In genomic region chr12:80746031-80746813, GRCm38 (mm10) we compare ENCODE assay signal across 15 mouse cellular contexts. TPM values are rescaled to one million over a fixed set of nuclear protein-coding genes. Genes with fewer than 3 reads are reported as not detected.
DNase-seq lines count a peak whose midpoint lies in the region; ATAC-seq and TF ChIP-seq lines count a peak whose summit lies in the region.
"Had no signal": no experiment of that assay in that cellular context is flagged by ENCODE, and none has a peak within 500 bp of the region (broad histone marks: within the 10 kb centered on the region; RNA-seq: fewer than 3 reads in every experiment).

No protein-coding gene starts in this region.

- H3K27ac ChIP-seq in intestine, embryonic 14.5 days (ENCODE audit: low read depth) = peak overlapping the region; percentile 16; the same call in 1 of the 2 replicates
- H3K27ac ChIP-seq in intestine, postnatal 0 days (ENCODE audit: low read depth, low read length) = no peak overlapping the region
- peak overlapping the region; percentile 63 for H3K27ac ChIP-seq in embryonic facial prominence, embryonic 14.5 days (replicated peaks; ENCODE audit: low read depth, low read length)
- peak overlapping the region; percentile 65 for H3K27ac ChIP-seq in hindbrain, embryonic 14.5 days
- H3K27ac ChIP-seq in midbrain, embryonic 16.5 days (ENCODE audit: low read length) = peak overlapping the region; percentile 68
- no peak overlapping the region for H3K27ac ChIP-seq in thymus, adult 2 months (ENCODE audit: control insufficient read depth, insufficient read depth, low read length)
- H3K27ac ChIP-seq: liver, embryonic 14.5 days had no signal

- H3K27me3 ChIP-seq in intestine, embryonic 14.5 days (replicated peaks; ENCODE audit: control insufficient read depth, insufficient read depth, low read length) = 0 out of 2 replicates have a peak, but pooled peaks cover 3% of the 10 kb centered on the region
- H3K27me3 ChIP-seq in intestine, postnatal 0 days (replicated peaks; ENCODE audit: control insufficient read depth, insufficient read depth, low read length) = 0 out of 2 replicates have a peak, but pooled peaks cover 5% of the 10 kb centered on the region
- no peaks in the 10 kb centered on the region for H3K27me3 ChIP-seq in embryonic facial prominence, embryonic 14.5 days (replicated peaks; ENCODE audit: control insufficient read depth, insufficient read depth, low read length)
- H3K27me3 ChIP-seq in hindbrain, embryonic 14.5 days (ENCODE audit: control insufficient read depth, insufficient read depth, low read length) = no peaks in the 10 kb centered on the region
- H3K27me3 ChIP-seq in midbrain, embryonic 16.5 days (ENCODE audit: control insufficient read depth, insufficient read depth, low read depth, low read length) = no peaks in the 10 kb centered on the region
- H3K27me3 ChIP-seq in thymus, adult 2 months (ENCODE audit: control insufficient read depth, insufficient read depth, low read length) = no peaks in the 10 kb centered on the region

- no peaks in the 10 kb centered on the region for H3K9me3 ChIP-seq in intestine, embryonic 14.5 days (ENCODE audit: control insufficient read depth, low read length)
- H3K9me3 ChIP-seq in intestine, postnatal 0 days (ENCODE audit: control insufficient read depth) = no peaks in the 10 kb centered on the region
- no peaks in the 10 kb centered on the region for H3K9me3 ChIP-seq in embryonic facial prominence, embryonic 14.5 days (ENCODE audit: control insufficient read depth, low read length)
- no peaks in the 10 kb centered on the region for H3K9me3 ChIP-seq in hindbrain, embryonic 14.5 days (ENCODE audit: control insufficient read depth, low read length)
- H3K9me3 ChIP-seq in midbrain, embryonic 16.5 days (replicated peaks; ENCODE audit: control insufficient read depth, low read length, poor library complexity, severe bottlenecking) = no peaks in the 10 kb centered on the region

- no peak overlapping the region for H3K9ac ChIP-seq in intestine, embryonic 14.5 days (ENCODE audit: low read length)
- H3K9ac ChIP-seq in intestine, postnatal 0 days (ENCODE audit: low read depth, low read length) = no peak overlapping the region
- H3K9ac ChIP-seq in embryonic facial prominence, embryonic 14.5 days (ENCODE audit: low read depth, low read length) = no peak overlapping the region; the same call in 1 of the 2 replicates
- H3K9ac ChIP-seq in hindbrain, embryonic 14.5 days = peak overlapping the region; percentile 9; the same call in 1 of the 2 replicates
- no peak overlapping the region for H3K9ac ChIP-seq in midbrain, embryonic 16.5 days (ENCODE audit: low read depth, low read length)
- H3K9ac ChIP-seq: liver, embryonic 14.5 days had no signal

- no peak for TF ChIP-seq POLR2A in thymus, adult 2 months (IDR thresholded peaks at IDR 0.05; ENCODE audit: control insufficient read depth, extremely low read depth, insufficient read depth, low read length, poor library complexity)

- no peak overlapping the region for H3K4me3 ChIP-seq in intestine, embryonic 14.5 days (ENCODE audit: low read depth, low read length)
- no peak overlapping the region for H3K4me3 ChIP-seq in intestine, postnatal 0 days (ENCODE audit: low read depth, low read length)
- H3K4me3 ChIP-seq in embryonic facial prominence, embryonic 14.5 days (ENCODE audit: low read depth, low read length) = no peak overlapping the region
- H3K4me3 ChIP-seq in hindbrain, embryonic 14.5 days (replicated peaks; ENCODE audit: low read length) = no peak overlapping the region
- H3K4me3 ChIP-seq in midbrain, embryonic 16.5 days (ENCODE audit: low read depth, low read length) = no peak overlapping the region
- no peak overlapping the region for H3K4me3 ChIP-seq in thymus, adult 2 months (ENCODE audit: control insufficient read depth, insufficient read depth, low read length)

- DNase-seq in intestine, embryonic 14.5 days (ENCODE audit: low spot score) = no peak
- peak; percentile 66 for DNase-seq in embryonic facial prominence, embryonic 14.5 days (ENCODE audit: low spot score)
- DNase-seq in hindbrain, embryonic 14.5 days (ENCODE audit: low spot score) = peak; percentile 73
- DNase-seq in thymus, adult 2 months = no peak
- DNase-seq in retina, embryonic 14.5 days (ENCODE audit: low spot score) = no peak
- DNase-seq in adrenal gland, adult 18-20 months (ENCODE audit: low spot score in 2 of 2) = no peak
- DNase-seq: cerebellum, adult 8-10 months; kidney, postnatal 36 days; retina, postnatal 1 day had no signal

- no peaks in the 10 kb centered on the region for H3K36me3 ChIP-seq in intestine, embryonic 14.5 days (ENCODE audit: control insufficient read depth, insufficient read depth, low read length)
- H3K36me3 ChIP-seq in intestine, postnatal 0 days (ENCODE audit: control insufficient read depth, insufficient read depth) = no peaks in the 10 kb centered on the region
- H3K36me3 ChIP-seq in embryonic facial prominence, embryonic 14.5 days (ENCODE audit: control insufficient read depth, insufficient read depth, low read length) = no peaks in the 10 kb centered on the region
- no peaks in the 10 kb centered on the region for H3K36me3 ChIP-seq in hindbrain, embryonic 14.5 days (replicated peaks; ENCODE audit: control insufficient read depth, insufficient read depth)
- H3K36me3 ChIP-seq in midbrain, embryonic 16.5 days (ENCODE audit: control insufficient read depth, insufficient read depth, low read length) = no peaks in the 10 kb centered on the region
- H3K36me3 ChIP-seq in thymus, adult 2 months (ENCODE audit: control insufficient read depth, insufficient read depth, low read length) = no peaks in the 10 kb centered on the region

- ATAC-seq in intestine, embryonic 14.5 days (replicated peaks; ENCODE audit: low FRiP score, low TSS enrichment, low read depth) = peak; percentile 53
- no peak for ATAC-seq in intestine, postnatal 0 days
- ATAC-seq in embryonic facial prominence, embryonic 14.5 days (ENCODE audit: low read depth) = peak; percentile 67; the same call in 1 of the 2 replicates
- ATAC-seq in hindbrain, embryonic 14.5 days (ENCODE audit: low FRiP score) = peak; percentile 77; the same call in 1 of the 2 replicates
- peak; percentile 89 for ATAC-seq in midbrain, embryonic 16.5 days
- ATAC-seq: activated CD4-positive, CD25-positive, alpha-beta regulatory T cell, adult 4 months had no signal

- 52% methylated on average over 8 of the region's 8 CpGs for WGBS in intestine, embryonic 14.5 days
- WGBS in intestine, postnatal 0 days = 61% methylated on average over 8 of the region's 8 CpGs
- 53% methylated on average over 8 of the region's 8 CpGs for WGBS in embryonic facial prominence, embryonic 14.5 days
- 44% methylated on average over 8 of the region's 8 CpGs for WGBS in hindbrain, embryonic 14.5 days
- 41% methylated on average over 8 of the region's 8 CpGs for WGBS in midbrain, embryonic 16.5 days
- 85% methylated on average over 8 of the region's 8 CpGs for WGBS in thymus, adult 2 months

- H3K4me1 ChIP-seq in intestine, embryonic 14.5 days (replicated peaks; ENCODE audit: control insufficient read depth, insufficient read depth, low read length) = no peaks in the 10 kb centered on the region
- no peaks in the 10 kb centered on the region for H3K4me1 ChIP-seq in intestine, postnatal 0 days (replicated peaks; ENCODE audit: control insufficient read depth, insufficient read depth, low read length)
- no peaks in the 10 kb centered on the region for H3K4me1 ChIP-seq in embryonic facial prominence, embryonic 14.5 days (ENCODE audit: control insufficient read depth, insufficient read depth, low read length)
- H3K4me1 ChIP-seq in hindbrain, embryonic 14.5 days (replicated peaks; ENCODE audit: control insufficient read depth, insufficient read depth, low read length) = peaks cover 11% of the 10 kb centered on the region
- H3K4me1 ChIP-seq in midbrain, embryonic 16.5 days (ENCODE audit: control insufficient read depth, insufficient read depth, low read length) = peaks cover 12% of the 10 kb centered on the region
- no peaks in the 10 kb centered on the region for H3K4me1 ChIP-seq in thymus, adult 2 months (replicated peaks; ENCODE audit: control insufficient read depth, insufficient read depth, low read length)

- TF ChIP-seq CTCF in intestine, postnatal 0 days (IDR thresholded peaks at IDR 0.05; ENCODE audit: low read depth) = no peak
- no peak for TF ChIP-seq CTCF in thymus, adult 2 months (IDR thresholded peaks at IDR 0.05; ENCODE audit: borderline replicate concordance, control insufficient read depth, extremely low read depth, insufficient read depth, low read length, poor library complexity)

- no peak overlapping the region for H3K4me2 ChIP-seq in intestine, embryonic 14.5 days (ENCODE audit: low read length)
- H3K4me2 ChIP-seq in intestine, postnatal 0 days (replicated peaks; ENCODE audit: low read depth) = no peak overlapping the region
- no peak overlapping the region for H3K4me2 ChIP-seq in embryonic facial prominence, embryonic 14.5 days (ENCODE audit: low read depth, low read length)
- H3K4me2 ChIP-seq in hindbrain, embryonic 14.5 days (replicated peaks) = no peak overlapping the region; the same call in 1 of the 2 replicates
- no peak overlapping the region for H3K4me2 ChIP-seq in midbrain, embryonic 16.5 days (ENCODE audit: low read length)

RNA-seq across cellular contexts. Expression of gene Ccdc177, which starts 14.3 kb away (rescaled TPM):
- 0.11 and 0.12 TPM in 2 replicates for polyA plus RNA-seq in intestine, embryonic 14.5 days (2014; fragmentation: Nextera tagmentation; extraction: Ambion mirVana)
- polyA plus RNA-seq in intestine, postnatal 0 days (2015; fragmentation: Nextera tagmentation; extraction: Ambion mirVana) = 0.03 and 0.10 TPM in 2 replicates
- 0.14 and 0.24 TPM in 2 replicates for polyA plus RNA-seq in embryonic facial prominence, embryonic 14.5 days (2014; fragmentation: Nextera tagmentation; extraction: Ambion mirVana)
- 4.6 and 5.2 TPM in 2 replicates for polyA plus RNA-seq in hindbrain, embryonic 14.5 days (2014; fragmentation: Nextera tagmentation; extraction: Ambion mirVana)
- polyA plus RNA-seq in midbrain, embryonic 16.5 days (2015; fragmentation: Nextera tagmentation; extraction: Ambion mirVana) = 3.8 and 3.9 TPM in 2 replicates
- not detected in 2 replicates for polyA plus RNA-seq in thymus, adult 2 months (2012; rRNA removed)
- total RNA-seq in adrenal gland, adult 18-20 months (2021) = not detected
- total RNA-seq: megakaryocyte, adult 5-6 weeks had no signal
- polyA plus RNA-seq: activated CD4-positive, CD25-positive, alpha-beta regulatory T cell, adult 4 months; heart, embryonic 14.5 days; liver, embryonic 14.5 days had no signal

RNA-seq across cellular contexts. Expression of gene Susd6, which starts 44.1 kb away (rescaled TPM):
- 20.8 and 21.4 TPM in 2 replicates for polyA plus RNA-seq in intestine, embryonic 14.5 days (2014; fragmentation: Nextera tagmentation; extraction: Ambion mirVana)
- polyA plus RNA-seq in intestine, postnatal 0 days (2015; fragmentation: Nextera tagmentation; extraction: Ambion mirVana) = 16.9 and 17.6 TPM in 2 replicates
- 20.6 and 21.0 TPM in 2 replicates for polyA plus RNA-seq in embryonic facial prominence, embryonic 14.5 days (2014; fragmentation: Nextera tagmentation; extraction: Ambion mirVana)
- polyA plus RNA-seq in hindbrain, embryonic 14.5 days (2014; fragmentation: Nextera tagmentation; extraction: Ambion mirVana) = 12.5 and 14.8 TPM in 2 replicates
- polyA plus RNA-seq in midbrain, embryonic 16.5 days (2015; fragmentation: Nextera tagmentation; extraction: Ambion mirVana) = 10.4 and 11.0 TPM in 2 replicates
- 81.3 and 81.8 TPM in 2 replicates for polyA plus RNA-seq in thymus, adult 2 months (2012; rRNA removed)
- total RNA-seq in adrenal gland, adult 18-20 months (2021) = 10 to 100 TPM; 48.2 to 56.2 TPM

RNA-seq across cellular contexts. Expression of gene Plekhd1, which starts 53.8 kb away (rescaled TPM):
- 11.8 and 12.1 TPM in 2 replicates for polyA plus RNA-seq in intestine, embryonic 14.5 days (2014; fragmentation: Nextera tagmentation; extraction: Ambion mirVana)
- 1.5 and 1.9 TPM in 2 replicates for polyA plus RNA-seq in intestine, postnatal 0 days (2015; fragmentation: Nextera tagmentation; extraction: Ambion mirVana)
- polyA plus RNA-seq in embryonic facial prominence, embryonic 14.5 days (2014; fragmentation: Nextera tagmentation; extraction: Ambion mirVana) = 1.2 and 1.4 TPM in 2 replicates
- 3.5 and 5.9 TPM in 2 replicates for polyA plus RNA-seq in hindbrain, embryonic 14.5 days (2014; fragmentation: Nextera tagmentation; extraction: Ambion mirVana)
- 3.0 and 3.9 TPM in 2 replicates for polyA plus RNA-seq in midbrain, embryonic 16.5 days (2015; fragmentation: Nextera tagmentation; extraction: Ambion mirVana)
- 0.18 and 0.20 TPM in 2 replicates for polyA plus RNA-seq in thymus, adult 2 months (2012; rRNA removed)
- not detected for total RNA-seq in adrenal gland, adult 18-20 months (2021)
- total RNA-seq: megakaryocyte, adult 5-6 weeks had no signal

Comparison
In these comparisons a context has a peak if more than half of its experiments do, and no peak if none do; other contexts are left out.
1. H3K27ac ChIP-seq: peak in intestine, embryonic 14.5 days (single experiment), embryonic facial prominence, embryonic 14.5 days (single experiment), hindbrain, embryonic 14.5 days (single experiment) and midbrain, embryonic 16.5 days (single experiment); none in intestine, postnatal 0 days (single experiment) and thymus, adult 2 months (single experiment).
2. DNase-seq: peak in embryonic facial prominence, embryonic 14.5 days (single experiment) and hindbrain, embryonic 14.5 days (single experiment); none in intestine, embryonic 14.5 days (single experiment), thymus, adult 2 months (single experiment), retina, embryonic 14.5 days (single experiment) and adrenal gland, adult 18-20 months (0 of 2).